Mouse (Mus musculus) liver, adult 2 months (tissue): ENCODE results near the gene Cabp4. TPM values are rescaled to one million over a fixed set of nuclear protein-coding genes. Genes with fewer than 3 reads are reported as not detected.

ENCODE experiments used
- DNase-seq: peaks from one replicate; pipeline ENCODE4 v3.0.0-alpha.2; 2011; ENCODE audit warnings: low read depth, low spot score; ENCODE audit errors: extremely low read depth
- H3K27ac ChIP-seq: fragments of 200-500 bp; replicated peaks from 2 replicates; pipeline ENCODE4 v1.5.1; 2012; ENCODE audit warnings: low read depth, mild to moderate bottlenecking, control low read depth, inconsistent platforms, low read length; ENCODE audit not compliant: insufficient read depth
- H3K27me3 ChIP-seq: fragments of 200-500 bp; 2 replicates; pipeline ENCODE4 v1.6.1; 2012; ENCODE audit warnings: mild to moderate bottlenecking, moderate library complexity, low read length, inconsistent platforms; ENCODE audit not compliant: control insufficient read depth, insufficient read depth
- H3K36me3 ChIP-seq: fragments of 200-500 bp; 2 replicates; pipeline ENCODE4 v1.6.1; 2012; ENCODE audit warnings: low read length, inconsistent platforms; ENCODE audit not compliant: control insufficient read depth, insufficient read depth
- H3K4me1 ChIP-seq: fragments of 200-500 bp; 2 replicates; pipeline ENCODE4 v1.6.1; 2011; ENCODE audit warnings: low read length; ENCODE audit not compliant: control insufficient read depth, insufficient read depth
- H3K4me3 ChIP-seq: fragments of 200-500 bp; 2 replicates; pipeline ENCODE4 v1.5.1; 2011; ENCODE audit warnings: low read depth, mild to moderate bottlenecking, control low read depth, low read length, moderate library complexity; ENCODE audit not compliant: insufficient read depth
- H3K79me2 ChIP-seq: fragments of 200-500 bp; 2 replicates; pipeline ENCODE4 v1.6.1; 2012; ENCODE audit warnings: inconsistent platforms, mild to moderate bottlenecking, low read length, moderate library complexity; ENCODE audit not compliant: control insufficient read depth, insufficient read depth
- H3K9ac ChIP-seq: fragments of 200-500 bp; 2 replicates; pipeline ENCODE4 v1.6.1; 2012; ENCODE audit warnings: low read depth, mild to moderate bottlenecking, control low read depth, inconsistent platforms, low read length
- CTCF ChIP-seq: fragments of 200-500 bp; IDR thresholded peaks from 2 replicates; pipeline ENCODE4 v1.5.1; 2011; ENCODE audit warnings: low read depth, low read length, control low read depth
- POLR2A ChIP-seq: fragments of 200-500 bp; IDR thresholded peaks from 2 replicates; pipeline ENCODE4 v1.6.1; 2011; ENCODE audit warnings: low read length, control low read depth; ENCODE audit not compliant: insufficient read depth; ENCODE audit errors: extremely low read depth
- WGBS: fragments of 180-500 bp; shearing (Covaris S2); methylation state at CpG from one replicate; pipeline ENCODE4 v1.1.7; 2018; 5-methylcytosine and 5-hydroxymethylcytosine counted together
- polyA plus RNA-seq: library from polyadenylated mRNA; depleted of rRNA; stranded (reverse); fragments of >200 nt; gene quantifications from 2 replicates; pipeline ENCODE4 v1.2.3, GENCODE M21; 2012
- total RNA-seq: library from RNA; depleted of rRNA; stranded (reverse); fragments of >200 nt; gene quantifications from 2 replicates; pipeline ENCODE4 v1.2.3, GENCODE M21; 2014

The Cabp4 gene
- total and polyA plus RNA-seq, 2 experiments, result 0.37 TPM; not detected in 1

DNA sequence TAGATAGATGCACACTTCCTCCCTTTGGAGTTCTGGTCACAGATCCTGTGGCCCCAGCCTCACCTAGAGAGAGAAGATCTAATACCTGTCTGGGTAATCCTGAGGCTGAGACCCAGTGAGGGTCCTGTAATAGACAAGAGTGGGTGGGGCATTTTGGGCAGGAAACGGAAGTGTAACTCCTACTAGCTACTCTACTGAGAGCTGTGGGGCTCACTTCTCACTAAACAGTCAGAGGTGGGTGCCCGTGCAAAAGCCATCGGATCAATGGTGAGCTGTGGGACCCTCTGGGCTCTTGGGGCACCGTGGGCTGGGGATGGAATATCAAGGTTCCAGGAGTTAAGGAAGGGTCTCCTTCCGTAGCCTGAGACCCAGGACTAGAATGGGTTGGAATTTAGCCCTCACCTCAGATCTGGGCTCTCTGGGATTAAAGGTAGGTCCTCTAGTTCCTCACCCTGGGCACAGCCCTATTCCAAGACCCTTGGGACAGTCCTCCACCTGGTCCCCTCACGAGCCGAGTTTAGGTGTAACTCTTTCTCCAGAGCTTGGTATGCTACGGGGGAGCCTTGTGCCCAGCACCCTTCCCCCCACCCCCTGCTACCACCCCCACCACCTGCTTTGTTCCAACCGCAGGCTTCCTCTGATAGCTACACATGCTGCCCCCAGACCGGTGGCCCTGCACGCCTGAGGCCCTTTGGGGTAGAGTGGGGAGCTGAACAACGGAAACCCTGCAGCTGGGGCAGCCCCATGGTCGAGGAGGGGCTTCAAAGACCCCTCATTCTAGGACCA lies 10.8 kb upstream of the Cabp4 start:
- Histone ChIP-seq H3K4me1 (peaks cover 8% of the 10 kb centered on the region), H3K36me3 (peaks cover 7% of the 10 kb centered on the region; the same call in 1 of the 2 replicates), H3K9ac (0 out of 2 replicates have a peak overlapping the region, but pooled peaks have one; percentile 7), H3K4me3 (no peak overlapping the region; the same call in 1 of the 2 replicates), H3K27me3 (no peaks in the 10 kb centered on the region), H3K79me2 (peaks cover 5% of the 10 kb centered on the region; the same call in 1 of the 2 replicates), H3K27ac (no peak overlapping the region)
- 78% methylated on average over 13 of the region's 13 CpGs for whole genome bisulfite sequencing
- TF ChIP-seq POLR2A, result no peak
- TF ChIP-seq CTCF, result no peak
- no peak for DNase-seq

DNA sequence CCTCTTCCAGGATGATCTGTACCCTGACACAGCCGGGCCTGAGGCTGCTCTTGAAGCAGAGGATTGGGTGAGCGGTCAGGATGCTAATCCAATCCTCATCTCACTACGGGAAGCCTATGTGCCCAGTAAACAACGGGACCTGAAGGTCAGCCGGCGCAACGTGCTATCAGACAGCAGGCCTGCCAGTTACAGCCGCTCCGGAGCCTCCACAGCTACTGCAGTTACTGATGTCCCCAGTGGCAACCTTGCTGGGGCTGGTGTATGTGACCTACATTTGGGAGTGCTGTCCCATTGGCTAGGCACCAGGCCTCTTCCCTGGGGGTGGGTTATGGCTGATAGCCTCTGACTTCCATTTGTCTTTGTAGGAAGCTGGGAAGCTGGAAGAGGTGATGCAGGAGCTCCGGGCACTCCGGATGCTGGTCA lies 9.4 kb upstream of the Cabp4 start, which contains the start of gene Ptprcap:
Gene Ptprcap, plus strand, starts transcription at position 373 of the 423 bp plus-strand sequence.
- TF ChIP-seq CTCF, result no peak
- 67% methylated on average over 11 of the region's 11 CpGs for WGBS
- Histone ChIP-seq H3K79me2 (peaks cover 15% of the 10 kb centered on the region; the same call in 1 of the 2 replicates), H3K27me3 (no peaks in the 10 kb centered on the region), H3K4me1 (peaks cover 14% of the 10 kb centered on the region), H3K9ac (no peak within 1 kb of the TSS), H3K27ac (no peak within 1 kb of the TSS), H3K4me3 (no peak within 1 kb of the TSS), H3K36me3 (peaks cover 4% of the 10 kb centered on the region; the same call in 1 of the 2 replicates)
- DNase-seq, result no peak

GRCm38 (mm10) chr19:4152445-4153231 lies 8.8 kb upstream of the Cabp4 start:
- 0 out of 2 replicates have a peak, but pooled peaks cover 2% of the 10 kb centered on the region for H3K36me3 ChIP-seq
- H3K79me2 ChIP-seq, result peaks cover 15% of the 10 kb centered on the region; the same call in 1 of the 2 replicates
- H3K4me1 ChIP-seq, result peaks cover 14% of the 10 kb centered on the region
- no peak for DNase-seq
- H3K9ac ChIP-seq, result no peak overlapping the region
- WGBS, result 87% methylated on average over 8 of the region's 8 CpGs
- H3K27me3 ChIP-seq, result no peaks in the 10 kb centered on the region
- no peak overlapping the region for H3K4me3 ChIP-seq
- H3K27ac ChIP-seq, result no peak overlapping the region
- TF ChIP-seq CTCF, result no peak
- TF ChIP-seq POLR2A, result no peak

GRCm38 (mm10) chr19:4151898-4152297 lies 8.1 kb upstream of the Cabp4 start:
- peaks cover 17% of the 10 kb centered on the region for H3K4me1 ChIP-seq
- H3K27ac ChIP-seq, result no peak overlapping the region
- no peak for TF ChIP-seq CTCF
- no peak for TF ChIP-seq POLR2A
- no peak overlapping the region for H3K9ac ChIP-seq
- no peak for DNase-seq
- peaks cover 15% of the 10 kb centered on the region; the same call in 1 of the 2 replicates for H3K79me2 ChIP-seq
- 58% methylated on average over 5 of the region's 5 CpGs for WGBS
- no peak overlapping the region for H3K4me3 ChIP-seq
- H3K36me3 ChIP-seq, result 0 out of 2 replicates have a peak, but pooled peaks cover 2% of the 10 kb centered on the region
- H3K27me3 ChIP-seq, result no peaks in the 10 kb centered on the region

DNA sequence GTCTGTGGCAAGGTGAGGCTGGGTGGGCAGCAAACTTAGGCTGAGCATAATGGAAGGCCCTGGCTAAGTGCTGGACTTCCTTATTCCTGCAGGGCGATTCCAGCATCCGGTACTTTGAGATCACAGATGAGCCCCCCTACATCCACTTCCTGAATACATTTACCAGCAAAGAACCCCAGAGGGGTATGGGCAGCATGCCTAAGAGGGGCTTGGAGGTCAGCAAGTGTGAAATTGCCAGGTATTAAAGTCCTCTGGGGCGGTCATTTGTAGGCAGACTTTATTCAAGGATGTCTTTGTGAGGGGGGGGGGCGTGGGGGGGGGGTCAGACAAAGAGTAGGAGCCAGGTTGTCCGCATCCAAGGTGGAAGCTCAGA lies 7.6 kb upstream of the Cabp4 start:
- H3K79me2 ChIP-seq, result peaks cover 15% of the 10 kb centered on the region; the same call in 1 of the 2 replicates
- peaks cover 18% of the 10 kb centered on the region for H3K4me1 ChIP-seq
- H3K4me3 ChIP-seq, result no peak overlapping the region
- no peak overlapping the region for H3K9ac ChIP-seq
- no peaks in the 10 kb centered on the region for H3K27me3 ChIP-seq
- TF ChIP-seq POLR2A (no peak), CTCF (no peak)
- 85% methylated on average over 5 of the region's 5 CpGs for WGBS
- DNase-seq, result no peak
- no peak overlapping the region for H3K27ac ChIP-seq
- 0 out of 2 replicates have a peak, but pooled peaks cover 2% of the 10 kb centered on the region for H3K36me3 ChIP-seq
